Comparison of ENCODE assay signal across 13 mouse cellular contexts in genomic region chr7:142529350-142529749, GRCm38 (mm10). TPM values are rescaled to one million over a fixed set of nuclear protein-coding genes. Genes with fewer than 3 reads are reported as not detected.
A peak's percentile ranks its signal among the peaks of the same experiment; 100 is the strongest.
DNase-seq lines count a peak whose midpoint lies in the region; ATAC-seq and TF ChIP-seq lines count a peak whose summit lies in the region.
"Had no signal": no experiment of that assay in that cellular context is flagged by ENCODE, and none has a peak within 500 bp of the region (broad histone marks: within the 10 kb centered on the region; RNA-seq: fewer than 3 reads in every experiment).

No protein-coding gene starts in this region.

- no peak overlapping the region for H3K9ac ChIP-seq in heart, embryonic 12.5 days
- H3K9ac ChIP-seq in liver, embryonic 11.5 days (ENCODE audit: low read depth, low read length), result no peak overlapping the region
- no peak overlapping the region for H3K9ac ChIP-seq in intestine, embryonic 14.5 days (ENCODE audit: low read length)
- no peak overlapping the region for H3K9ac ChIP-seq in liver, embryonic 14.5 days (replicated peaks)
- H3K9ac ChIP-seq: midbrain, embryonic 13.5 days had no signal

- H3K27ac ChIP-seq in heart, embryonic 12.5 days (ENCODE audit: poor library complexity, severe bottlenecking), result peak overlapping the region; percentile 55
- H3K27ac ChIP-seq in liver, embryonic 11.5 days (ENCODE audit: low read depth, low read length), result no peak overlapping the region; the same call in 1 of the 2 replicates
- H3K27ac ChIP-seq in intestine, embryonic 14.5 days (ENCODE audit: low read depth), result peak overlapping the region; percentile 47; the same call in 1 of the 2 replicates
- no peak overlapping the region for H3K27ac ChIP-seq in liver, embryonic 14.5 days
- H3K27ac ChIP-seq: midbrain, embryonic 13.5 days had no signal

- no peaks in the 10 kb centered on the region for H3K36me3 ChIP-seq in heart, embryonic 12.5 days
- no peaks in the 10 kb centered on the region for H3K36me3 ChIP-seq in liver, embryonic 11.5 days (ENCODE audit: control insufficient read depth, insufficient read depth, low read length)
- no peaks in the 10 kb centered on the region for H3K36me3 ChIP-seq in intestine, embryonic 14.5 days (ENCODE audit: control insufficient read depth, insufficient read depth, low read length)
- H3K36me3 ChIP-seq in liver, embryonic 14.5 days (replicated peaks; ENCODE audit: control insufficient read depth, insufficient read depth, low read depth), result no peaks in the 10 kb centered on the region
- H3K36me3 ChIP-seq: midbrain, embryonic 13.5 days had no signal

- no peaks in the 10 kb centered on the region for H3K9me3 ChIP-seq in heart, embryonic 12.5 days (replicated peaks)
- no peaks in the 10 kb centered on the region for H3K9me3 ChIP-seq in liver, embryonic 11.5 days (ENCODE audit: control insufficient read depth, low read length)
- H3K9me3 ChIP-seq in intestine, embryonic 14.5 days (ENCODE audit: control insufficient read depth, low read length), result no peaks in the 10 kb centered on the region
- no peaks in the 10 kb centered on the region for H3K9me3 ChIP-seq in liver, embryonic 14.5 days (ENCODE audit: control insufficient read depth, low read length)
- H3K9me3 ChIP-seq: midbrain, embryonic 13.5 days had no signal

- 0 out of 2 replicates have a peak, but pooled peaks have one; percentile 26 for ATAC-seq in heart, embryonic 12.5 days (ENCODE audit: insufficient number of reproducible peaks, low FRiP score)
- peak; percentile 30; the same call in 1 of the 2 replicates for ATAC-seq in liver, embryonic 11.5 days (replicated peaks; ENCODE audit: low FRiP score)
- no peak for ATAC-seq in intestine, embryonic 14.5 days (replicated peaks; ENCODE audit: low FRiP score, low TSS enrichment, low read depth)
- ATAC-seq in liver, embryonic 14.5 days (ENCODE audit: insufficient read depth), result peak; percentile 23; the same call in 1 of the 2 replicates
- ATAC-seq: midbrain, embryonic 13.5 days had no signal

- H3K27me3 ChIP-seq in heart, embryonic 12.5 days (replicated peaks), result no peaks in the 10 kb centered on the region
- no peaks in the 10 kb centered on the region for H3K27me3 ChIP-seq in liver, embryonic 11.5 days (replicated peaks; ENCODE audit: control insufficient read depth, insufficient read depth, low read length)
- no peaks in the 10 kb centered on the region for H3K27me3 ChIP-seq in intestine, embryonic 14.5 days (replicated peaks; ENCODE audit: control insufficient read depth, insufficient read depth, low read length)
- no peaks in the 10 kb centered on the region for H3K27me3 ChIP-seq in liver, embryonic 14.5 days (ENCODE audit: control insufficient read depth, insufficient read depth, low read length)

- no peak for TF ChIP-seq CTCF in liver, embryonic 14.5 days (IDR thresholded peaks at IDR 0.05; ENCODE audit: low read depth)

- TF ChIP-seq EP300 in liver, embryonic 14.5 days (IDR thresholded peaks at IDR 0.05; ENCODE audit: low read depth), result no peak; the same call in 1 of the 2 replicates

- DNase-seq in heart, adult 9 months (ENCODE audit: low spot score in 2 of 2), result no peak
- DNase-seq in liver, embryonic 11.5 days (ENCODE audit: low spot score), result no peak
- DNase-seq in liver, result no peak
- DNase-seq in intestine, embryonic 14.5 days (ENCODE audit: low spot score), result no peak
- DNase-seq in liver, embryonic 14.5 days (ENCODE audit: low read depth in 3 of 3, low spot score in 3 of 3), result no peak
- no peak for DNase-seq in gastrocnemius, adult 18-20 months (ENCODE audit: low spot score)
- no peak for DNase-seq in cerebellum, adult 11-12 months
- DNase-seq: adrenal gland, postnatal 25 days had no signal

- WGBS in heart, embryonic 12.5 days, result 31% methylated on average over 10 of the region's 10 CpGs
- 46% methylated on average over 10 of the region's 10 CpGs for WGBS in liver, embryonic 11.5 days
- WGBS in intestine, embryonic 14.5 days, result 32% methylated on average over 10 of the region's 10 CpGs
- WGBS in liver, embryonic 14.5 days (ENCODE audit: insufficient replicate concordance), result 36% methylated on average over 10 of the region's 10 CpGs

- no peak overlapping the region for H3K4me2 ChIP-seq in heart, embryonic 12.5 days
- H3K4me2 ChIP-seq in liver, embryonic 11.5 days, result no peak overlapping the region
- no peak overlapping the region for H3K4me2 ChIP-seq in intestine, embryonic 14.5 days (ENCODE audit: low read length)
- no peak overlapping the region for H3K4me2 ChIP-seq in liver, embryonic 14.5 days (ENCODE audit: low read depth)
- H3K4me2 ChIP-seq: midbrain, embryonic 13.5 days had no signal

- peaks cover 72% of the 10 kb centered on the region for H3K4me1 ChIP-seq in heart, embryonic 12.5 days (replicated peaks)
- peaks cover 63% of the 10 kb centered on the region for H3K4me1 ChIP-seq in liver, embryonic 11.5 days (replicated peaks; ENCODE audit: control insufficient read depth, insufficient read depth, low read length)
- peaks cover 68% of the 10 kb centered on the region for H3K4me1 ChIP-seq in intestine, embryonic 14.5 days (replicated peaks; ENCODE audit: control insufficient read depth, insufficient read depth, low read length)
- H3K4me1 ChIP-seq in liver, embryonic 14.5 days (replicated peaks; ENCODE audit: control insufficient read depth in 2 of 2, insufficient read depth in 2 of 2, low read length in 1 of 2), result peaks cover 21 to 48% of the 10 kb centered on the region in 2 experiments

- H3K4me3 ChIP-seq in heart, embryonic 12.5 days, result no peak overlapping the region
- H3K4me3 ChIP-seq in liver, embryonic 11.5 days (ENCODE audit: low read depth, low read length), result no peak overlapping the region
- H3K4me3 ChIP-seq in intestine, embryonic 14.5 days (ENCODE audit: low read depth, low read length), result no peak overlapping the region
- no peak overlapping the region for H3K4me3 ChIP-seq in liver, embryonic 14.5 days (ENCODE audit: insufficient read depth in 1 of 2, low read depth in 2 of 2, low read length in 2 of 2)
- H3K4me3 ChIP-seq: midbrain, embryonic 13.5 days had no signal

RNA-seq across cellular contexts. Expression of gene Mrpl23, which starts 3.1 kb away (rescaled TPM):
- polyA plus RNA-seq in heart, embryonic 12.5 days (2016; fragmentation: Nextera tagmentation; extraction: Ambion mirVana), result 12.0 and 15.2 TPM in 2 replicates
- 20.8 and 22.2 TPM in 2 replicates for polyA plus RNA-seq in liver, embryonic 11.5 days (2014; fragmentation: Nextera tagmentation; extraction: Ambion mirVana)
- polyA plus RNA-seq in intestine, embryonic 14.5 days (2014; fragmentation: Nextera tagmentation; extraction: Ambion mirVana), result 36.1 and 45.8 TPM in 2 replicates
- 24.4 and 45.9 TPM in 2 replicates for polyA plus RNA-seq in liver, embryonic 14.5 days (2012; rRNA removed)
- 11.1 and 14.4 TPM in 2 replicates for polyA plus RNA-seq in liver, embryonic 14.5 days (2014; fragmentation: Nextera tagmentation; extraction: Ambion mirVana)
- 1 to 10 TPM; 1.7 to 1.9 TPM for total RNA-seq in gastrocnemius, adult 18-20 months (2021)

RNA-seq across cellular contexts. Expression of gene Tnnt3, which starts 30.7 kb away (rescaled TPM):
- polyA plus RNA-seq in heart, embryonic 12.5 days (2016; fragmentation: Nextera tagmentation; extraction: Ambion mirVana), result 6.4 and 9.3 TPM in 2 replicates
- polyA plus RNA-seq in liver, embryonic 11.5 days (2014; fragmentation: Nextera tagmentation; extraction: Ambion mirVana), result 1.5 and 2.4 TPM in 2 replicates
- polyA plus RNA-seq in intestine, embryonic 14.5 days (2014; fragmentation: Nextera tagmentation; extraction: Ambion mirVana), result 1.5 and 2.4 TPM in 2 replicates
- 0.10 and 0.15 TPM in 2 replicates for polyA plus RNA-seq in liver, embryonic 14.5 days (2012; rRNA removed)
- polyA plus RNA-seq in liver, embryonic 14.5 days (2014; fragmentation: Nextera tagmentation; extraction: Ambion mirVana), result 0.17 TPM in 1 of 2 replicates, not detected in the other
- total RNA-seq in gastrocnemius, adult 18-20 months (2021), result over 10,000 TPM; 35,269 to 35,976 TPM
- total RNA-seq: adrenal gland, postnatal 25 days; common myeloid progenitor, adult 5-6 weeks; left cerebral cortex, postnatal 36 days had no signal
- polyA plus RNA-seq: testis, adult 2 months had no signal

Comparison
In these comparisons a context has a peak if more than half of its experiments do, and no peak if none do; other contexts are left out.
1. H3K27ac ChIP-seq: peak in heart, embryonic 12.5 days (single experiment) and intestine, embryonic 14.5 days (single experiment); none in liver, embryonic 11.5 days (single experiment) and liver, embryonic 14.5 days (single experiment).